Mouse (Mus musculus): ENCODE results near the gene Myog. TPM values are rescaled to one million over a fixed set of nuclear protein-coding genes. Genes with fewer than 3 reads are reported as not detected.

Myog gene
- polyA plus RNA-seq, 1 experiment from 2014 or later: 29.0 TPM

GRCm38 (mm10) chr1:134341641-134342277 is 52.0 kb downstream of the Myog start:
- 71% methylated on average over 5 of the region's 5 CpGs for WGBS
- no peak overlapping the region for H3K27ac ChIP-seq
- no peak overlapping the region for H3K4me2 ChIP-seq

More at GRCm38 (mm10) chr1:134341641-134342277, 52.0 kb downstream of the Myog start:
- Histone ChIP-seq H3K36me3 (peaks cover 11% of the 10 kb centered on the region), H3K27me3 (no peaks in the 10 kb centered on the region), H3K9me3 (no peaks in the 10 kb centered on the region), H3K9ac (no peak overlapping the region), H3K4me1 (peaks cover 17% of the 10 kb centered on the region; the same call in 1 of the 2 replicates), H3K4me3 (no peak overlapping the region)
- no peak for ATAC-seq (ENCODE audit: insufficient number of reproducible peaks, insufficient read depth, low FRiP score, low TSS enrichment, low read depth)

Other genes starting within 250 kb of the Myog start
- 21.2 and 24.2 TPM in 2 replicates for gene Btg2, start 210.9 kb upstream of the Myog start, polyA plus RNA-seq (2015; fragmentation: Nextera tagmentation; extraction: Ambion mirVana)
- not detected in 2 replicates for gene Chit1, start 178.7 kb upstream of the Myog start, polyA plus RNA-seq (2015; fragmentation: Nextera tagmentation; extraction: Ambion mirVana)
- 4.0 and 4.5 TPM in 2 replicates for gene Chil1, start 107.8 kb upstream of the Myog start, polyA plus RNA-seq (2015; fragmentation: Nextera tagmentation; extraction: Ambion mirVana)
- gene Mybph, start 96.5 kb upstream of the Myog start, polyA plus RNA-seq (2015; fragmentation: Nextera tagmentation; extraction: Ambion mirVana): 6.0 and 9.9 TPM in 2 replicates
- gene Adora1, start 54.6 kb upstream of the Myog start, polyA plus RNA-seq (2015; fragmentation: Nextera tagmentation; extraction: Ambion mirVana): 1.4 and 1.5 TPM in 2 replicates
- gene Ppfia4, start 42.9 kb downstream of the Myog start, polyA plus RNA-seq (2015; fragmentation: Nextera tagmentation; extraction: Ambion mirVana): 4.0 and 5.0 TPM in 2 replicates
- 84.1 and 89.7 TPM in 2 replicates for gene Tmem183a, start 72.0 kb downstream of the Myog start, polyA plus RNA-seq (2015; fragmentation: Nextera tagmentation; extraction: Ambion mirVana)
- gene 4933406M09Rik, start 96.0 kb downstream of the Myog start, polyA plus RNA-seq (2015; fragmentation: Nextera tagmentation; extraction: Ambion mirVana): not detected in 2 replicates
- gene Cyb5r1, start 115.6 kb downstream of the Myog start, polyA plus RNA-seq (2015; fragmentation: Nextera tagmentation; extraction: Ambion mirVana): 34.9 and 37.4 TPM in 2 replicates
- gene Adipor1, start 125.4 kb downstream of the Myog start, polyA plus RNA-seq (2015; fragmentation: Nextera tagmentation; extraction: Ambion mirVana): 81.6 and 87.4 TPM in 2 replicates
- gene Klhl12, start 165.5 kb downstream of the Myog start, polyA plus RNA-seq (2015; fragmentation: Nextera tagmentation; extraction: Ambion mirVana): 31.7 and 33.1 TPM in 2 replicates
- 41.1 and 41.6 TPM in 2 replicates for gene Rabif, start 204.7 kb downstream of the Myog start, polyA plus RNA-seq (2015; fragmentation: Nextera tagmentation; extraction: Ambion mirVana)